Mouse (Mus musculus) spleen, adult 2 months (tissue): ENCODE data around the gene Alkbh7.

Experiments used
- CTCF ChIP-seq: fragments of 200-500 bp; IDR thresholded peaks from 2 replicates; pipeline ENCODE4 v1.5.1; 2011; ENCODE audit warnings: mild to moderate bottlenecking, inconsistent platforms; ENCODE audit not compliant: insufficient read depth, insufficient read length, insufficient replicate concordance; ENCODE audit errors: extremely low read depth
- POLR2A ChIP-seq: fragments of 200-500 bp; IDR thresholded peaks from 2 replicates; pipeline ENCODE4 v1.6.1; 2011; ENCODE audit warnings: low read depth, low read length, inconsistent platforms

GRCm38 (mm10) chr17:56990966-56991365 lies 6.2 kb upstream of the Alkbh7 start:
- TF ChIP-seq CTCF (no peak), POLR2A (no peak)
